Mouse (Mus musculus) gastrocnemius, adult 8-10 months (tissue): ENCODE data around the gene Fam166a. TPM values are rescaled to one million over a fixed set of nuclear protein-coding genes. Genes with fewer than 3 reads are reported as not detected.

Experiments
- DNase-seq, 2 experiments: peaks; one replicate each; pipeline ENCODE4 v3.0.0; 2022; ENCODE audit warnings: low spot score in 2 of 2
- total RNA-seq, 4 experiments: library from RNA; stranded (reverse); gene quantifications; 2 replicates each; pipeline ENCODE4 v1.2.4; 2022

Fam166a gene
- total RNA-seq, 4 experiments from 2014 or later = not detected

DNA sequence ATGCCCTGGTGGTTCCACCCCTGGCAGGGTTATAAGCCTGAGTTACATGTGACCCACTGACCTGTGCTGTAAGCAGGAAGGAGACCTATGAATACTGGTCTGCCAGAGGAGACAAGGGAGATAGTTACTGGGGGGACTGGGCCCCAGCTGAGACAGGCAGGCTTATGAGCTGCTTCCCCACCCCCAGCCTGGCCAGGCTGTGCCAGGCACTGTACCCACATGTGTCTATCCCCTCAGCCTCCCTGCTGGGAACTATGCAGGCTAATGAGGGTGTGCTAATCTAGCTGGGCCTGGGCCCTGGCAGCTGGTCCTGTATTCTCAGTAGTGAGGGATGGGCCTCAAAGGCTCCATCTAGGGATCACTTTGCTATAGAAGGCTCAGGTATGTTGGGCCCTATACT, 48.7 kb downstream of the Fam166a start:
- DNase-seq = no peak

GRCm38 (mm10) chr2:25267746-25268309, 49.3 kb downstream of the Fam166a start:
- no peak for DNase-seq

Other genes starting within 250 kb of the Fam166a start
- 10 to 100 TPM; 33.0 to 39.9 (median 34.9) TPM for gene Mrpl41, start 243.6 kb upstream of the Fam166a start, total RNA-seq
- 10 to 100 TPM; 32.8 to 48.4 (median 40.4) TPM for gene Pnpla7, start 242.7 kb upstream of the Fam166a start, total RNA-seq
- 1 to 10 TPM; 5.6 to 8.4 (median 7.2) TPM for gene Nsmf, start 164.4 kb upstream of the Fam166a start, total RNA-seq
- not detected for gene Entpd8, start 138.4 kb upstream of the Fam166a start, total RNA-seq
- gene Noxa1, start 123.6 kb upstream of the Fam166a start, total RNA-seq = not detected
- 1 to 10 TPM; 3.0 to 7.1 (median 5.9) TPM for gene Nrarp, start 38.0 kb upstream of the Fam166a start, total RNA-seq
- under 1 TPM; 0.48 to 0.92 (median 0.76) TPM for gene Tor4a, start 21.9 kb upstream of the Fam166a start, total RNA-seq
- gene Nelfb, start 7.3 kb upstream of the Fam166a start, total RNA-seq = 10 to 100 TPM; 20.8 to 28.3 (median 22.6) TPM
- gene Stpg3, start 4.1 kb upstream of the Fam166a start, total RNA-seq = not detected
- gene Tubb4b, start 6.0 kb downstream of the Fam166a start, total RNA-seq = 100 to 1,000 TPM; 228 to 239 (median 232) TPM
- gene Slc34a3, start 15.6 kb downstream of the Fam166a start, total RNA-seq = not detected
- gene Rnf224, start 18.0 kb downstream of the Fam166a start, total RNA-seq = not detected
- under 1 TPM; 0.36 to 0.87 (median 0.69) TPM for gene Rnf208, start 23.5 kb downstream of the Fam166a start, total RNA-seq
- not detected for gene Cysrt1, start 23.7 kb downstream of the Fam166a start, total RNA-seq
- gene AL732309.1, start 28.1 kb downstream of the Fam166a start, total RNA-seq = 1 to 10 TPM in 2 of 4 experiments, under 1 TPM in 2; 0.54 to 1.8 (median 1.2) TPM
- 10 to 100 TPM; 11.7 to 14.1 (median 13.1) TPM for gene Tmem203, start 36.7 kb downstream of the Fam166a start, total RNA-seq
- 1 to 10 TPM; 2.0 to 5.3 (median 2.6) TPM for gene Tprn, start 43.9 kb downstream of the Fam166a start, total RNA-seq
- gene Ssna1, start 53.7 kb downstream of the Fam166a start, total RNA-seq = 10 to 100 TPM; 29.0 to 36.4 (median 31.2) TPM
- 10 to 100 TPM; 30.4 to 33.4 (median 31.3) TPM for gene Anapc2, start 53.7 kb downstream of the Fam166a start, total RNA-seq
- gene Tmem210, start 69.4 kb downstream of the Fam166a start, total RNA-seq = not detected
- gene Lrrc26, start 71.2 kb downstream of the Fam166a start, total RNA-seq = not detected
- not detected for gene Grin1, start 100.4 kb downstream of the Fam166a start, total RNA-seq
- 10 to 100 TPM; 13.9 to 15.0 (median 14.4) TPM for gene Man1b1, start 113.6 kb downstream of the Fam166a start, total RNA-seq
- 10 to 100 TPM; 12.8 to 20.3 (median 16.7) TPM for gene Dpp7, start 137.6 kb downstream of the Fam166a start, total RNA-seq
- 10 to 100 TPM in 1 of 4 experiments, 1 to 10 TPM in 3; 3.6 to 11.9 (median 4.8) TPM for gene Uap1l1, start 146.9 kb downstream of the Fam166a start, total RNA-seq
- gene Sapcd2, start 153.6 kb downstream of the Fam166a start, total RNA-seq = not detected
- gene Entpd2, start 177.1 kb downstream of the Fam166a start, total RNA-seq = 1 to 10 TPM; 3.8 to 8.0 (median 6.2) TPM
- gene Npdc1, start 180.6 kb downstream of the Fam166a start, total RNA-seq = 10 to 100 TPM; 12.6 to 19.9 (median 15.7) TPM
- gene Fut7, start 204.5 kb downstream of the Fam166a start, total RNA-seq = not detected
- gene Abca2, start 210.0 kb downstream of the Fam166a start, total RNA-seq = 10 to 100 TPM; 14.6 to 19.4 (median 16.0) TPM
- gene Clic3, start 238.1 kb downstream of the Fam166a start, total RNA-seq = 1 to 10 TPM in 1 of 4 experiments, under 1 TPM in 2, not detected in 1; 0.64 to 1.1 (median 0.77) TPM
- gene Paxx, start 242.3 kb downstream of the Fam166a start, total RNA-seq = 10 to 100 TPM; 11.2 to 15.0 (median 14.9) TPM